Mouse (Mus musculus) liver, embryonic 18 days (tissue): ENCODE results near the gene Pde4a. TPM values are rescaled to one million over a fixed set of nuclear protein-coding genes. Genes with fewer than 3 reads are reported as not detected.

Source experiments
- polyA plus RNA-seq: library from polyadenylated mRNA; depleted of rRNA; stranded (reverse); fragments of >200 nt; gene quantifications from 2 replicates; pipeline ENCODE4 v1.2.3, GENCODE M21; 2012; rRNA removed

Pde4a gene
- polyA plus RNA-seq, result 1.5 and 1.6 TPM in 2 replicates

GRCm38 (mm10) chr9:21165041-21165951 lies at the start of gene Pde4a:
Gene Pde4a, plus strand, starts transcription at chr9:21165714.

GRCm38 (mm10) chr9:21131059-21131956 lies 34.2 kb upstream of the Pde4a start, which contains the start of gene Tyk2:
Gene Tyk2, minus strand, starts transcription at chr9:21131243.

DNA sequence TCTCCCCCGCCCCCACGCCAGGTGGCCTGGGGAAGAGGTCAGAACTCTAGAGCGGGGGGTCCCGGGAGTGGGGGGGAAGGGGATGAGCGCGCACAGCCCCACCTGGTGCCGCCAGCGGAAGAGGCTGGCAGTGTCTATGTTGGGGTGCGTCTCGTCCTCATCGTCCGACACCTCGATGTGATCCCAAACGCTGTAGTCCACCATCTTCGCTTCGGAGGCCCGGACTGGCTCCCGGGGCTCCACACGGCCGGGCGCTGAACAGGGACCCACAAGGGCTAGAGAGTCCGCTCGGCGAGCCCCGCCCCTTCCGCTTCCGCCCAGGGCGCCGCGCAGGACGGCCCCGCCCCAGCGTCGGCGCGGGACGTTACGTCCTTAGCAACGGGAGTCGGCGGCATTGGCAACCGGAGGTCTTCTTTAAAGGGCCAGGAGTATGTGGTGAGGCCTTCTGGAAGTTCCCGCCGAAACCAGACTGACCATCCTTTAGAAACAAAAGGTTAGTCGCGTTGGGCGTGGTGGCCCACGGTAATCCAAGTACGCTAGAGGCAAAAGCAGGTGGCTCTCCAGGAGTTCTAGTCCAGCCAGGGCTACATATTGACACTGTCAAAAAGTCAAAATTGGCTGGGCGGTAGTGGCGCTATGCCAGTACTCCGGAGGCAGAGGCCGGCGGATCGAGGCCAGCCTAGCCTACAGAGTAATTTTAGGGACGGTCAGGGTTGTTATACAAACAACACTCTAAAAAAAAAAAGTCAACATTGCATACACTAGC lies 15.7 kb upstream of the Pde4a start, which contains the start of gene Cdc37:
TSS of gene Cdc37 (minus strand) at position 329 of the 766 bp plus-strand sequence.

GRCm38 (mm10) chr9:21238733-21239464 lies 73.4 kb downstream of the Pde4a start, which contains the start of gene Keap1:
Gene Keap1, minus strand, starts transcription at chr9:21239361.

DNA sequence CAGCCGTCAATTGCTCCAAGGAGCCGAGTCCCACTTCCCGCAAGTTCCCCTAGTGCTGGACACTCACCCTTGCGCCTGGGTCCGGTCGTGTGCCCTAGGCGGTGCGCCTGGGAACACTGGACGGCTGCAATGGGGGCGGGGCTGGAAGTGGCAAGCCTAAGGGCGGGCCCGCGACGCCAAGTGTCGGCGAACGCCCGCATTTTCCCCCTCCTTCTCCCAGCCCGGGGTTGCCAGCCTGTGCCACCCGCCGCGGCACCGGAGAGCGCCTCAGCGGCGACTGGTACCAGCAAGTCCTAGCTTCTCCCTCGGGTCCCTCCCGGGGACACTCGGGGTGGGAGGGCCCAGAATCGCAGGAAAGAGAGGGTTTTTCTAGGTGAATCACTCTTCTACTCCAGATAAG lies 82.8 kb downstream of the Pde4a start, which contains the start of gene S1pr5:
TSS of gene S1pr5 (minus strand) at position 118 of the 400 bp plus-strand sequence.

Other genes starting within 250 kb of the Pde4a start
- gene Dnmt1, start 205.8 kb upstream of the Pde4a start, polyA plus RNA-seq, result 25.1 and 28.7 TPM in 2 replicates
- 1.5 and 1.7 TPM in 2 replicates for gene S1pr2, start 188.9 kb upstream of the Pde4a start, polyA plus RNA-seq
- gene Mrpl4, start 163.0 kb upstream of the Pde4a start, polyA plus RNA-seq, result 26.8 and 27.0 TPM in 2 replicates
- 10.1 and 10.5 TPM in 2 replicates for gene Icam1, start 149.7 kb upstream of the Pde4a start, polyA plus RNA-seq
- gene Icam4, start 136.3 kb upstream of the Pde4a start, polyA plus RNA-seq, result 20.4 and 20.9 TPM in 2 replicates
- 0.29 and 0.32 TPM in 2 replicates for gene Icam5, start 133.6 kb upstream of the Pde4a start, polyA plus RNA-seq
- gene Zglp1, start 98.6 kb upstream of the Pde4a start, polyA plus RNA-seq, result 0.14 TPM in 1 of 2 replicates, not detected in the other
- gene Gm49373, start 92.6 kb upstream of the Pde4a start, polyA plus RNA-seq, result 0.42 TPM in 2 replicates
- gene Fdx1l, start 92.1 kb upstream of the Pde4a start, polyA plus RNA-seq, result 25.0 and 27.6 TPM in 2 replicates
- gene Gm38431, start 73.7 kb upstream of the Pde4a start, polyA plus RNA-seq, result 1.0 and 1.2 TPM in 2 replicates
- 14.5 and 16.7 TPM in 2 replicates for gene Raver1, start 73.7 kb upstream of the Pde4a start, polyA plus RNA-seq
- 7.8 and 8.0 TPM in 2 replicates for gene Tyk2, start 34.5 kb upstream of the Pde4a start, polyA plus RNA-seq
- gene Cdc37, start 15.7 kb upstream of the Pde4a start, polyA plus RNA-seq, result 88.6 and 96.9 TPM in 2 replicates
- gene Keap1, start 73.6 kb downstream of the Pde4a start, polyA plus RNA-seq, result 17.2 and 17.3 TPM in 2 replicates
- 0.10 TPM in 2 replicates for gene S1pr5, start 82.7 kb downstream of the Pde4a start, polyA plus RNA-seq
- gene Atg4d, start 99.6 kb downstream of the Pde4a start, polyA plus RNA-seq, result 28.1 and 29.4 TPM in 2 replicates
- 16.4 and 19.3 TPM in 2 replicates for gene Kri1, start 122.3 kb downstream of the Pde4a start, polyA plus RNA-seq
- gene Cdkn2d, start 125.7 kb downstream of the Pde4a start, polyA plus RNA-seq, result 50.5 and 57.7 TPM in 2 replicates
- 0.45 and 0.55 TPM in 2 replicates for gene Ap1m2, start 146.6 kb downstream of the Pde4a start, polyA plus RNA-seq
- gene Slc44a2, start 155.0 kb downstream of the Pde4a start, polyA plus RNA-seq, result 13.5 and 14.8 TPM in 2 replicates
- 18.1 and 20.1 TPM in 2 replicates for gene Ilf3, start 202.2 kb downstream of the Pde4a start, polyA plus RNA-seq
- 21.2 and 22.9 TPM in 2 replicates for gene Qtrt1, start 246.1 kb downstream of the Pde4a start, polyA plus RNA-seq